Mouse (Mus musculus) ZHBTc4 (cell line): ENCODE measurements around the gene Osbpl6.

Source experiments
- DNase-seq: peaks from one replicate; pipeline ENCODE4 v3.0.0-alpha.2; 2011; ENCODE audit warnings: low read depth, low spot score

Gene Osbpl6

GRCm38 (mm10) chr2:76498891-76499290, 92.6 kb downstream of the Osbpl6 start:
- no peak for DNase-seq

DNA sequence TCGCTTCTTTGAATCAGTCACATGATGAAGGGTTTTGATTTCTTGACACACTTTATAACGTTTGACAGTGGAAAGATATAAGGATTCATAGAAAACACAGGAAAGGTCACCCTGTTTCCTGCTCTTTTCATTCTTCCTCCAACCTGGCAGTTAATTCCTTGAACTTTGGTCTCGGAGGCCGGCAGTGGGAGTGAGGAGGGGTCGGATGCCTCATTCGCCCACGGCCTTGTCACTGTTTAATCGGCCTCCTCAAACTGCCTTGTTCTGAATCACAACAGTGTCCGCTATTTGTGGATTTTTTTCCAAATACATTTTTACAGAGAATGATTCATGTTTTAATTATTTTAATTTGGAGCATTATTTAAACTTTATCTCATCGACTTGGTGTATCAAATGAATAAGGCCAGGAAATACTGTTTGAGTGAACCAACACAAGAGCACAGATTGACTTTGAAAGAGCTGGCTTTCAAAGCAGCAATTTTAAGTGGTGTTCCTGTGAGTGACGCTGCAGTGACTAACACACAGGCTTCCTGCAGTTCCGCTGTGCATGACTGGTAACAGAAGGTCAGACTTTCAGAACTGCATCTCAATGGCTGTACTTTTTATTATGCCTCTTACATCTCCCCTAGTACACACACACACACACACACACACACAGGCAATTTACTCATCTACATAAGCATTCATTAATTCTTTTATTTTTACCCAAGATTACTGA, 98.0 kb downstream of the Osbpl6 start:
- no peak for DNase-seq

DNA sequence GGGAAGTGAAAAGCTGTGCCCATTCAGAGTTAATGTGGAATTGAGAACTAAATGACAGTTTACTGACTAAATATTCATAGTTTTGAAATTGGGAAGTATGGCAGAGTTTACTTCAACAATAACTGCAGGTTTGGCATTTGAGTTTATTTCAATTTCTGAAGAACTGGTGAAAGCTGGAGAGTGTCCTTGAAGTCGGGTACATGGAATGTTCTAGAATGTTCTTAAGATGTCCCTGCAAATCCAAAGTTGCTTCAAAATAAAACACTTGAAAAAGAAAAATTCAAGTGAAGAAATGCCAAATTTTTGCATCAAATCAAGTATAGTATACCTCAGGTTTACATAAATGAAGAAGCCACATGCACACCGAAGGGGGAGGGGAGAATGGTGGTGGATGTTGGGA, 98.7 kb downstream of the Osbpl6 start:
- DNase-seq = no peak

GRCm38 (mm10) chr2:76511281-76511721, 105.0 kb downstream of the Osbpl6 start:
- no peak for DNase-seq

DNA sequence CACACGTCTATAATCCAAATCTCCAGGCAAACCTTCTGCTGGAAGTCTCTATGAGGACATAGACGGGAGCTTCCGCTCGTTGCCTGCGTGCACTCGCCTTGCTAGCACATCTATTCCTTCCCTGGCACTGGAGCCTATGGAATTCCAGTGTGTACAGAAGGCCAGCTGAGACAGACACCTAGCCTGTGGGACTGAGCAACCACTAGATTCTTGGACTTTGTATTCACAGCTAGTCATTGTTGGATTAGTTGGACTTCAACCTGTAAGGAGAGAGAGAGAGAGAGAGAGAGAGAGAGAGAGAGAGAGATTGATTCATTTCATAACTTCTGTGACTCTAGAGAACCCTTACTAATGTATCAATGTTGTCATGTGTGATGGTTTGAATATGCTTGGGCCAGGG, 105.8 kb downstream of the Osbpl6 start:
- no peak for DNase-seq

GRCm38 (mm10) chr2:76512888-76513287, 106.6 kb downstream of the Osbpl6 start:
- DNase-seq = no peak

DNA sequence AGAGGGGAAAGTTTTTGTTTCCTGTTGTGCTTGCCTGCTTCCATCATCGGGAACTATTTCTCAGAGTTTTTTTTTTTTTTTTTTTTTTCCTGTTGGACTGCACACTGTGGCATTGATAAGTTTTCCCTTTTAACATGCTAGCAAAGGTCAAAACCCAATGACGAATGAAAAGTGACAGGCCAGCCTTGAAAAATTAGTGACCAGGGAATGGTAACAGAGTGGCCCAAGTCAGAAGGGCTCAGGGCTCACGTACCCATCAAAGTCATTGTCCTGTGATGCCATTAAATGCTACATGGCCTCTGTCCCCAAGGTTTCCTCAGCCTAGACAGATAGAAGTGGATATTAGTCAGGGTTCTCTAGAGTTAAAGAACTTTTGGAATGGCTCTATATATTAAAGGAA, 107.0 kb downstream of the Osbpl6 start:
- no peak for DNase-seq

- no peak for DNase-seq
These were observed 111.2 kb downstream of the Osbpl6 start for GRCm38 (mm10) chr2:76517471-76517870.

DNA sequence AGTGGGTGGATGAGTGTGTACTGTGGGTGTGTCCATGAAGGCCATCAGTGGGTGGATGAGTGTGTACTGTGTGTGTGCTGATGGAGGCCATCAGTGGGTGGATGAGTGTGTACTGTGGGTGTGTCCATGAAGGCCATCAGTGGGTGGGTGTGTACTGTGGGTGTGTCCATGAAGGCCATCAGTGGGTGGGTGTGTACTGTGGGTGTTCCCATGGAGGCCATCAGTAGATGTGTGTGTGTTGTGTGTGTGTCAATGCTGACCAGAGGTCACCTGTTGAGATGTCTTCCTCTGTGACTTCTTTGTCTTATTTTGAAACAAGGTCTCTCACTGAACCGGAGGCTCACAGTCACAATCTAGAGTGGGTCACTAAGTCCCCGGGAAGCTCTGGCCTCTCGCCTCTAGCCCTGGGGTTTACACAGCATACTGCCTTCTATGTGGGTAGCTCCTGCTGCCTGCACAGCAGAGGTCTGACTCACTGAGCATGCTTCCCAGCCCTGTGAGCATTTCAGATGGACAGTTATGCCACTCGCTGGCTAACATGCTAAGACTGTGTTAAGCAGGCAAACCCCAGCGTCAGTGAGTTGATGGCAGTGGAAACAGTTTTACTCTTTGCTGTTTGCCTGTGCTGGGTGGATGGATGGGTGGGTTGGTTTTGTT, 112.2 kb downstream of the Osbpl6 start:
- no peak for DNase-seq

DNA sequence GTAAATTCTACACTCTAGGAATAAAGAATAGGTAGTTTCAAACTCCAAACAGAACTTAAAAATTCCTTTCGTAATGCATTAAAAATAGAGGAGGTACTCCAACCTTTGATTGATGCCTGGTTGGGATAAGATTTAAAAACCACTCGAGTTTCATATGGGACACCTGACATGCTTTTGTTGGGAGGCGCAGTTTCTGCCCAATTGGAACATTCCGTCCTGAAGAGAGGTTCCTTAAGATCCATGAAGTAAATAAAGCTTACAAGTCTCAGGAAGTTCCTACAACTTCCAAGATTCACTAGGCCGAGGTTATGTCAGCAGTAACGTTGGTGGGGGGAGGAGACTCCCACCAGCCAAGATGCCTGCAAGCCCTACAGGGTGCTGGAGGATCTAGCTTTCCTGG, 115.3 kb downstream of the Osbpl6 start:
- DNase-seq = no peak

GRCm38 (mm10) chr2:76524451-76524850, 118.1 kb downstream of the Osbpl6 start:
- no peak for DNase-seq

DNA sequence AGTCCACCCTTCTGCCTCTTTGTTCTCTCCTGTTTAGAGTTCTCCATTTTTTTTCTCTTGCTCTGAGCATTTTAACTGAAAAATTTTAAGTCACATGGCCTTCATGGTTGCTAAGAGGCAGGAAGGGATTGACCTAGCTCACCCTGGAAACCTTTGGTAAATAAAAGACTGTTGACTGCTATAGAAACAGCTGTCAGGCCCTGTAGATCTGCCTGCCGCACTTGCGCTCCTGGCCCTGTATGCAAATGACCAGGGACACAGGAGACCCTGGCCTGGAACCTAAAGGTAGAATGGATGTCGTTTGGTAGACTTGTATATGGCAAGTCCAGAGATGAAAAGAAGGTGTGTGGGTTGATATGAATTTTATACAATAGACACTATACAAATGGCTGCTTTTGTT, 119.3 kb downstream of the Osbpl6 start:
- DNase-seq = no peak

DNA sequence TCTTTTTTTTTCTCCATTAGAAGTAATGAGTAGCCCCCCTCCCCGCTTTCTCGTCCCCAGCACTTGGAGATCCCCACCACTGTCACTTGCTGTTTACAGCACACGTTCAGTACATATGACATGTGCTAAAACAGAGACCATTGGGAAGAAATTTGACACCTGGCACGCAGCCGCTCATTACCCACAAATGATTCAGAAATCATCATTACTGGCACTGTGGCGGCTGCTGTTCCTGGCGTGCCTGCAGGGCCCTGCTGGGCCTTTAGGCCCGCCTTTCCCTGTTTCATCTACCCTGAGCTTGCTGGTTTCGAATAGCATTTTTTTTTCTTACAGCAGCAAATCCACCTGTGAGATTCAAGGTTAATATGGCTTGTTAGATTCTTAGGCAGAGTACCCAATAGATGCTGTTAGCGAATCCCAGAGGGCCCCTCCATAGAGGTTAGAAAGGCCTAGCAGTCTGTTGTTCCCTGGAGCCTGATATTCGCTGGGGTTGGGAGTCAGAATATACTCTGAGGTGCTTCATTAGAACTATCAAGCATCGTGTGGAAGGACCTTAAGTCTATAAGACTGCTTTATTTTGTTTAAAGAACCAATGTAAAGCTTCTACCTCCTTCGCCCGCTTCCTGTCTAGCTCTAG, 126.3 kb downstream of the Osbpl6 start:
- DNase-seq = no peak

DNA sequence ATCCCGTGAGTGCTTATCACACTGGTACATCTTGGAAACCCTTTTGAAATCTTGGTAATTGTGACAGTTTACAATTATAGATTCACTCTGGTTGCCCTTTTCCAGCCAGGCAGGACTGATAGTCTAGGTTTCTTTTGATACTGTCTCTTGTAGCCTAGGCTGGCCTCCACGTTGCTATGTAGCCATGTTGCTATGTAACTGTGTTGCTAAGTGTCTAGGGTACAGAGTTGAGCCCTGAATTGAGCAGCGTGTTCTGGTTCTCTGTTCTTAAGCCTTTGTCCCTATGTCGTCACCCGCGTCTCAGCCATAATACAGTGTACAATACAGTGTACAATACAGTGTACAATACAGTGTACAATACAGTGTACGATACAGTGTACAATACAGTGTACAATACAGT, 128.6 kb downstream of the Osbpl6 start:
- peak; percentile 5 for DNase-seq

- DNase-seq = no peak
These were observed 135.6 kb downstream of the Osbpl6 start for GRCm38 (mm10) chr2:76541900-76542299.

DNA sequence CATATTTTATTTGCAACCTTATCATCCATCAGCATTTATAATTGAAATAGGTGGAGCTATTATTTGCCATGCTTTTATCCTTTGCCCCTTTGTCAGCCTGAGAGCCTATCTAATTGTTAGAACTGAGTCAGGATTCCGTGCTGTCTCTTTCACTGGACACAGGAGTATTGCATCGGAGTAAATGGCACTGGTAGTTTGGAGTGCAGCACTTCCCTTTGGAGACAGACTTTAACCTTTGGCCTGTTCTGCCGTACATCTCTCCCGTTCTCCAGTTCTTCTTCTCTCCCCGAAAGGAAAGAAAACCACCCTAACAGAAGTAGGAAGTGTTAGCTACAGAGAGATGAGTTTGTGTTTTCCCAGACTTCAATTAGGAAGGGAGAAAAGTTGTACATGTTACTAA, 136.6 kb downstream of the Osbpl6 start:
- no peak for DNase-seq

DNA sequence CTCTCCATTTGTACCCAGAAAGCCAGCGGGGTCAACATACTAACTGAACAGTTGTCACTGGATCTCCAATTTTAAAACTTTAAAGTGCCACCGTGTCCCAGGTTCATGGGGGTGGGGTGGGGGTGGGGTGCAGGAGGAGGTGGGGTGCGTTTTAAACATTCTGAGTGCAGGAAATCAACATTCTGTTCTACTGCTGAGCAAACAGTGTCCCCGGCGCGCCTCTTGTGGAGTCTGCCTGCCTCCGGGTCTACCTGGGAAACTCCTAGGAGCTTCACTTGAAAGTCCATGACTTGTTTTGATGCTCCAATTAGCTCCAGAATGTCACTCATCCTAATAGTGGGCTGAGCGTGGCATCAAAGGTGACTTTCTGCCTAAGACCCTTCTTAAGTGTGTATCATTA, 139.2 kb downstream of the Osbpl6 start:
- DNase-seq = no peak

DNA sequence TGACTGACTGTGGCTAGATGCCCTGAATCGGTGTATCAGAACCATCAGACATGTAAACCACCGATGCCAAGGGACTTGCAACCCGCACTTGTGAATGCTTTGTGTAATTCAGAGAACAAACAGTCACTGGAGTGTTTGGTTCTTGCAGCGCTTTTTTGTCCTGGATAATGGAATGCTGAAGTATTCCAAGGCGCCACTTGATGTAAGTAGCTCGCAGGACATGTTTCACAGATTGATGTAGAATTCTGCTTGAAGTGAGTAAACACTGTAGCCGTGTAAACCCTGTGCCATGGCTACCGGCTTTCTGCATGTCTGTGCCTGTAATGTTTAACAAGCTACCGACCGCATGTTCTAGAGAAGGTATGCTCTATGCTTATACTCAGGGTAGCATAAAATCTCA, 141.9 kb downstream of the Osbpl6 start:
- no peak for DNase-seq

DNA sequence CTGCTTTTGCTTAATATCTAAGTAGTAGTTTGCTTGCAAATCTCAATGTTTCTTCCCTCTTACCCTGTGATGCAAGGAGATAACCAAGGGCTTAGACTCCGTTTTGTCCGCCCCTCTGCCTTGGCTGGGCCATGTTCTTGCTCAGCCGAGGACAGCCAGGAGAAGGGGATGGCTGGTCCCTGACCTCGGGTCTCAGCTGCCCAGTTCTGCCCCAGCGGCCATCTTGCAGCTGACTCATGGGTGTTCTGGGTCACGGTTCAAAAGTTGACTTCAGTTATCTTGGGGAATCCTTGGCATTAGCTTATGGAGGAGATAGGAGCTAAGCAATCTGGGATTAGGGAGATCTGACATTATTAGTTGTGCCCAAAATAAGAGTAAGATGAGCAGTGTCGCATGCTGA, 142.5 kb downstream of the Osbpl6 start:
- DNase-seq = no peak

DNA sequence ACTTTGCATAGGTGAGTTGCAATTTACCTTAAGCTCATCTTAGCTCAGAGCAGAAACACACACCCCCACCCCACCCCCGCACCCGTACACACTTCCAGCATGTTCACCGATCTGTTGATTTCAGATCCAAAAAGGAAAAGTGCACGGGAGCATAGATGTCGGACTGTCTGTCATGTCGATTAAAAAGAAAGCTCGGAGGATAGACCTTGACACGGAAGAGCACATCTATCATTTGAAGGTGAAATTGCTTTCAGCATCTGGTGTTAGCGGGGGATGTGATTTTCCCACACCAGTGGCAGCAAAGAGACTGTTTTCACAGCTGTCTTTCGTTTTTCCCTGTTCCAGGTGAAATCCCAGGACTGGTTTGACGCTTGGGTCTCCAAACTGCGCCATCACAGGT, 143.0 kb downstream of the Osbpl6 start:
- DNase-seq = no peak

GRCm38 (mm10) chr2:76555852-76556558, 149.7 kb downstream of the Osbpl6 start:
- no peak for DNase-seq

GRCm38 (mm10) chr2:76560146-76560545, 153.8 kb downstream of the Osbpl6 start:
- no peak for DNase-seq
